Mouse (Mus musculus) lung, adult 10 weeks (tissue): ENCODE measurements around the gene Adra1d. TPM values are rescaled to one million over a fixed set of nuclear protein-coding genes. Genes with fewer than 3 reads are reported as not detected.

Experiments used
- polyA plus RNA-seq: library from polyadenylated mRNA; stranded (reverse); fragments of 350-450 nt; fragmentation: Illumina TruSeq; extraction: RNeasy Lipid Tissue Mini Kit (QIAGEN cat#74804); gene quantifications from one replicate; pipeline ENCODE4 v1.2.3, GENCODE M21; 2014; ENCODE audit warnings: low read depth, low replicate concordance; ENCODE audit not compliant: insufficient read depth

Adra1d gene
- 0.83 TPM for polyA plus RNA-seq

DNA sequence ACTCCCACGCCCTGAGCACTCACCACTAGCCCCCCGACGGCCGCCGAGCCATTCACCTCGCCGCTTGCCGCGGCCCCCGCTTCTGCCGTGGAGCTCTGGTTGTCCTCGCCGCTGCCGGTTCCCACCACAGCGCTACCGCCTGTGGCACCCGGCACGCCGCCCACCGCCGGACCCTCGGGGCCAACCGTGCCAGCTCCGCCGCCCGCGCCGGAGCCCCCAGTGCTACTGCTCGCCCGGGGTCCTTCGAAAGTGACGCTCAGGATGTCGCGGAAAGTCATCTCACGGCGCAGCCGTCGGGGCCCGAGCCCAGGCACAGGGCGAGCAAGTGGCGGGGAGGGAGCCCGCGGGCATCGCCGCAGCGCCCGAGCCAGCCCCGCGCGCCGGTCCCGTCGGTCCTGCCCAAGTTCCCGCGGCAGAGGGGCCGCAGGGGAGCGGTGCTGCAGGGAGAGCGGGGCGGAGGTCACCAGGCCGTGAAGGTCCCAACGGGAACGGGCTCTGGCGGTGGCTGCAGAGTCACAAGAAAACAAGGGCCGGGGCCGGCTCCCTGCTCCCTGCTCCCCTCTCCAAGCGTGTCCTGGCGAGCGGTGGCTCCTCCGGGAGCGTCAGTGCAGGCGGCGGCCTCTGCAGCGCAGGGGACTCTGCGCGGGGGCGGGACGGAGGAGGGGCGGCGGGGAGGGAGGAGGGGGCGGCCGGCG lies at the start of gene Adra1d:
Gene Adra1d, minus strand, starts transcription at position 393 of the 695 bp plus-strand sequence.

Other genes starting within 250 kb of the Adra1d start
- 1.7 TPM for gene Rnf24, start 209.4 kb downstream of the Adra1d start, polyA plus RNA-seq
- 14.2 TPM for gene Smox, start 70.8 kb downstream of the Adra1d start, polyA plus RNA-seq